Mouse (Mus musculus) stomach, embryonic 15.5 days (tissue): Measurements from ENCODE around the gene Bdnf. TPM values are rescaled to one million over a fixed set of nuclear protein-coding genes. Genes with fewer than 3 reads are reported as not detected.

Source experiments
- ATAC-seq: fragments of 200-750 bp; cut with Nextera tagmentation; 2 replicates; pipeline ENCODE4 v1.8.0; 2017; ENCODE audit warnings: low read depth, moderate number of reproducible peaks, moderate TSS enrichment; ENCODE audit not compliant: insufficient read depth, low FRiP score
- H3K27ac ChIP-seq: fragments of 300-500 bp; sonication (generic); 2 replicates; pipeline ENCODE4 v1.5.1; 2015; ENCODE audit warnings: mild to moderate bottlenecking, inconsistent platforms
- H3K27me3 ChIP-seq: fragments of 300-500 bp; sonication (generic); replicated peaks from 2 replicates; pipeline ENCODE4 v1.6.1; 2015; ENCODE audit warnings: inconsistent platforms
- H3K36me3 ChIP-seq: fragments of 300-500 bp; sonication (generic); 2 replicates; pipeline ENCODE4 v1.6.1; 2015; ENCODE audit warnings: inconsistent platforms
- H3K4me1 ChIP-seq: fragments of 300-500 bp; sonication (generic); 2 replicates; pipeline ENCODE4 v1.6.1; 2015; ENCODE audit warnings: inconsistent platforms
- H3K4me2 ChIP-seq: fragments of 300-500 bp; sonication (generic); 2 replicates; pipeline ENCODE4 v1.6.1; 2015; ENCODE audit warnings: mild to moderate bottlenecking, inconsistent platforms
- H3K4me3 ChIP-seq: fragments of 300-500 bp; sonication (generic); replicated peaks from 2 replicates; pipeline ENCODE4 v1.5.1; 2015; ENCODE audit warnings: inconsistent platforms
- H3K9ac ChIP-seq: fragments of 300-500 bp; sonication (generic); 2 replicates; pipeline ENCODE4 v1.6.1; 2015; ENCODE audit warnings: inconsistent platforms
- H3K9me3 ChIP-seq: fragments of 300-500 bp; sonication (generic); 2 replicates; pipeline ENCODE4 v1.6.1; 2016; ENCODE audit warnings: inconsistent platforms
- WGBS: fragments of 180-500 bp; shearing (Covaris S2); methylation state at CpG from one replicate; pipeline ENCODE4 v1.1.7; 2015; 5-methylcytosine and 5-hydroxymethylcytosine counted together
- polyA plus RNA-seq: library from polyadenylated mRNA; unstranded; fragments of >200 nt; fragmentation: Nextera tagmentation; extraction: Ambion mirVana; gene quantifications from 2 replicates; pipeline ENCODE4 v1.2.1, GENCODE M21; 2015

Bdnf gene
- polyA plus RNA-seq, 1 experiment from 2014 or later, result 2.4 TPM

GRCm38 (mm10) chr2:109748412-109748811 is 73.9 kb downstream of the Bdnf start:
- H3K4me1 ChIP-seq, result no peaks in the 10 kb centered on the region
- no peak overlapping the region for H3K9ac ChIP-seq
- H3K27me3 ChIP-seq, result no peaks in the 10 kb centered on the region
- no peaks in the 10 kb centered on the region for H3K9me3 ChIP-seq
- no peak overlapping the region for H3K4me3 ChIP-seq
- no peaks in the 10 kb centered on the region for H3K36me3 ChIP-seq
- ATAC-seq, result no peak
- H3K27ac ChIP-seq, result no peak overlapping the region
- H3K4me2 ChIP-seq, result no peak overlapping the region

- ATAC-seq, result no peak
- Histone ChIP-seq H3K36me3 (no peaks in the 10 kb centered on the region), H3K27me3 (no peaks in the 10 kb centered on the region), H3K4me3 (no peak overlapping the region), H3K27ac (no peak overlapping the region), H3K4me1 (no peaks in the 10 kb centered on the region), H3K9ac (no peak overlapping the region), H3K9me3 (no peaks in the 10 kb centered on the region), H3K4me2 (no peak overlapping the region)
- WGBS, result 65% methylated on average over 4 of the region's 4 CpGs
These were observed 74.3 kb downstream of the Bdnf start for GRCm38 (mm10) chr2:109748815-109749214.

GRCm38 (mm10) chr2:109749964-109750363 is 75.5 kb downstream of the Bdnf start:
- no peaks in the 10 kb centered on the region for H3K27me3 ChIP-seq
- no peak overlapping the region for H3K4me3 ChIP-seq
- no peaks in the 10 kb centered on the region for H3K4me1 ChIP-seq
- no peaks in the 10 kb centered on the region for H3K36me3 ChIP-seq
- H3K4me2 ChIP-seq, result no peak overlapping the region
- no peaks in the 10 kb centered on the region for H3K9me3 ChIP-seq
- ATAC-seq, result no peak
- H3K27ac ChIP-seq, result no peak overlapping the region
- no peak overlapping the region for H3K9ac ChIP-seq

- H3K4me2 ChIP-seq, result no peak overlapping the region
- ATAC-seq, result no peak; the same call in 1 of the 2 replicates
- no peak overlapping the region for H3K9ac ChIP-seq
- H3K4me1 ChIP-seq, result no peaks in the 10 kb centered on the region
- H3K27me3 ChIP-seq, result no peaks in the 10 kb centered on the region
- H3K27ac ChIP-seq, result no peak overlapping the region
- no peak overlapping the region for H3K4me3 ChIP-seq
- WGBS, result 57% methylated on average over 1 of the region's 1 CpGs
- no peaks in the 10 kb centered on the region for H3K36me3 ChIP-seq
- H3K9me3 ChIP-seq, result no peaks in the 10 kb centered on the region
These were observed 76.0 kb downstream of the Bdnf start for GRCm38 (mm10) chr2:109750484-109750883.

GRCm38 (mm10) chr2:109756305-109756704 is 81.8 kb downstream of the Bdnf start:
- H3K27me3 ChIP-seq, result no peaks in the 10 kb centered on the region
- 82% methylated on average over 2 of the region's 2 CpGs for WGBS
- no peak overlapping the region for H3K4me2 ChIP-seq
- H3K4me3 ChIP-seq, result no peak overlapping the region
- ATAC-seq, result no peak
- H3K27ac ChIP-seq, result no peak overlapping the region
- no peaks in the 10 kb centered on the region for H3K9me3 ChIP-seq
- no peaks in the 10 kb centered on the region for H3K36me3 ChIP-seq
- H3K4me1 ChIP-seq, result no peaks in the 10 kb centered on the region
- no peak overlapping the region for H3K9ac ChIP-seq

GRCm38 (mm10) chr2:109766772-109767171 is 92.3 kb downstream of the Bdnf start:
- 88% methylated on average over 2 of the region's 2 CpGs for WGBS
- ATAC-seq, result no peak
- H3K27me3 ChIP-seq, result no peaks in the 10 kb centered on the region
- no peaks in the 10 kb centered on the region for H3K4me1 ChIP-seq
- no peak overlapping the region for H3K9ac ChIP-seq
- H3K36me3 ChIP-seq, result no peaks in the 10 kb centered on the region
- H3K27ac ChIP-seq, result no peak overlapping the region
- H3K9me3 ChIP-seq, result no peaks in the 10 kb centered on the region
- H3K4me3 ChIP-seq, result no peak overlapping the region
- H3K4me2 ChIP-seq, result no peak overlapping the region

- no peak overlapping the region for H3K9ac ChIP-seq
- H3K27me3 ChIP-seq, result no peaks in the 10 kb centered on the region
- ATAC-seq, result no peak
- no peak overlapping the region for H3K4me3 ChIP-seq
- no peak overlapping the region for H3K27ac ChIP-seq
- H3K36me3 ChIP-seq, result no peaks in the 10 kb centered on the region
- 86% methylated on average over 3 of the region's 3 CpGs for WGBS
- H3K4me1 ChIP-seq, result no peaks in the 10 kb centered on the region
- H3K4me2 ChIP-seq, result no peak overlapping the region
- H3K9me3 ChIP-seq, result no peaks in the 10 kb centered on the region
These were observed 94.3 kb downstream of the Bdnf start for GRCm38 (mm10) chr2:109768814-109769213.

GRCm38 (mm10) chr2:109776374-109776773 is 101.9 kb downstream of the Bdnf start:
- no peak for ATAC-seq
- WGBS, result 69% methylated on average over 6 of the region's 6 CpGs
- H3K9me3 ChIP-seq, result no peaks in the 10 kb centered on the region
- H3K27me3 ChIP-seq, result no peaks in the 10 kb centered on the region
- no peaks in the 10 kb centered on the region for H3K36me3 ChIP-seq
- no peak overlapping the region for H3K4me2 ChIP-seq
- H3K9ac ChIP-seq, result no peak overlapping the region
- no peak overlapping the region for H3K4me3 ChIP-seq
- H3K27ac ChIP-seq, result no peak overlapping the region
- H3K4me1 ChIP-seq, result no peaks in the 10 kb centered on the region

Other genes starting within 250 kb of the Bdnf start
- gene Lin7c, start 216.2 kb downstream of the Bdnf start, polyA plus RNA-seq, result 61.9 and 68.6 TPM in 2 replicates
- gene Lgr4, start 242.9 kb downstream of the Bdnf start, polyA plus RNA-seq, result 24.4 and 26.0 TPM in 2 replicates